Mouse (Mus musculus) lung, adult 2 months (tissue): Measurements from ENCODE around the gene Mroh2a.

Experiments
- CTCF ChIP-seq: fragments of 200-500 bp; IDR thresholded peaks from 2 replicates; pipeline ENCODE4 v1.5.1; 2011; ENCODE audit warnings: mild to moderate bottlenecking, low read length, control low read depth; ENCODE audit not compliant: insufficient read depth
- POLR2A ChIP-seq: fragments of 200-500 bp; IDR thresholded peaks from 2 replicates; pipeline ENCODE4 v1.6.1; 2011; ENCODE audit warnings: low read depth, mild to moderate bottlenecking, control low read depth, low read length, borderline replicate concordance; ENCODE audit errors: extremely low read depth

- TF ChIP-seq CTCF, result no peak
- TF ChIP-seq POLR2A, result no peak
These were observed 10.5 kb downstream of the Mroh2a start for GRCm38 (mm10) chr1:88237311-88237710.
